Mouse (Mus musculus): ENCODE results near the gene Man1a.

GRCm38 (mm10) chr10:53915719-53916118, 160.7 kb downstream of the Man1a start:
- TF ChIP-seq CTCF (IDR thresholded peaks at IDR 0.05; ENCODE audit: low read depth) (no peak), EP300 (IDR thresholded peaks at IDR 0.05; ENCODE audit: low read depth) (no peak)

All from heart, postnatal 0 days (tissue).